Mouse (Mus musculus) forebrain, embryonic 11.5 days (tissue): ENCODE measurements at regions not wholly inside any gene's neighbourhood (a gene's known extent, or its start where the extent isn't known, plus 50 kb on each side); places are given as distances from the start of the nearest gene placed in this dataset.
A peak's percentile ranks its signal among the peaks of the same experiment; 100 is the strongest.

Experiments
- ATAC-seq: fragments of 200-750 bp; cut with Nextera tagmentation; replicated peaks from 2 replicates; pipeline ENCODE4 v1.8.0; 2017; ENCODE audit warnings: moderate TSS enrichment; ENCODE audit not compliant: low FRiP score
- DNase-seq: peaks from one replicate; pipeline ENCODE4 v3.0.0-alpha.2; 2017; ENCODE audit warnings: low spot score
- H3K27ac ChIP-seq: fragments of 300-500 bp; sonication (generic); 2 replicates; pipeline ENCODE4 v1.5.1; 2014; ENCODE audit warnings: low read depth, low read length
- H3K27me3 ChIP-seq: fragments of 300-500 bp; sonication (generic); 2 replicates; pipeline ENCODE4 v1.6.1; 2014; ENCODE audit warnings: mild to moderate bottlenecking, low read length, mixed read lengths; ENCODE audit not compliant: control insufficient read depth, insufficient read depth
- H3K36me3 ChIP-seq: fragments of 300-500 bp; sonication (generic); 2 replicates; pipeline ENCODE4 v1.6.1; 2014; ENCODE audit warnings: mild to moderate bottlenecking, low read length, moderate library complexity, mixed read lengths; ENCODE audit not compliant: control insufficient read depth, insufficient read depth
- H3K4me1 ChIP-seq: fragments of 300-500 bp; sonication (generic); replicated peaks from 2 replicates; pipeline ENCODE4 v1.6.1; 2014; ENCODE audit warnings: low read length, mixed read lengths; ENCODE audit not compliant: control insufficient read depth, insufficient read depth
- H3K4me2 ChIP-seq: fragments of 300-500 bp; sonication (generic); 2 replicates; pipeline ENCODE4 v1.6.1; 2014; ENCODE audit warnings: low read depth, mild to moderate bottlenecking, low read length, moderate library complexity, mixed read lengths; ENCODE audit not compliant: severe bottlenecking
- H3K4me3 ChIP-seq: fragments of 300-500 bp; sonication (generic); 2 replicates; pipeline ENCODE4 v1.5.1; 2014; ENCODE audit warnings: low read depth, low read length
- H3K9ac ChIP-seq: fragments of 300-500 bp; sonication (generic); 2 replicates; pipeline ENCODE4 v1.6.1; 2014; ENCODE audit warnings: low read length
- H3K9me3 ChIP-seq: fragments of 300-500 bp; sonication (generic); 2 replicates; pipeline ENCODE4 v1.6.1; 2016; ENCODE audit warnings: low read length, mixed read lengths; ENCODE audit not compliant: control insufficient read depth
- WGBS: fragments of 180-500 bp; shearing (Covaris S2); extraction: QIAGEN DNeasy Blood & Tissue Kit; methylation state at CpG from one replicate; pipeline ENCODE4 v1.1.7; 2014; 5-methylcytosine and 5-hydroxymethylcytosine counted together

DNA sequence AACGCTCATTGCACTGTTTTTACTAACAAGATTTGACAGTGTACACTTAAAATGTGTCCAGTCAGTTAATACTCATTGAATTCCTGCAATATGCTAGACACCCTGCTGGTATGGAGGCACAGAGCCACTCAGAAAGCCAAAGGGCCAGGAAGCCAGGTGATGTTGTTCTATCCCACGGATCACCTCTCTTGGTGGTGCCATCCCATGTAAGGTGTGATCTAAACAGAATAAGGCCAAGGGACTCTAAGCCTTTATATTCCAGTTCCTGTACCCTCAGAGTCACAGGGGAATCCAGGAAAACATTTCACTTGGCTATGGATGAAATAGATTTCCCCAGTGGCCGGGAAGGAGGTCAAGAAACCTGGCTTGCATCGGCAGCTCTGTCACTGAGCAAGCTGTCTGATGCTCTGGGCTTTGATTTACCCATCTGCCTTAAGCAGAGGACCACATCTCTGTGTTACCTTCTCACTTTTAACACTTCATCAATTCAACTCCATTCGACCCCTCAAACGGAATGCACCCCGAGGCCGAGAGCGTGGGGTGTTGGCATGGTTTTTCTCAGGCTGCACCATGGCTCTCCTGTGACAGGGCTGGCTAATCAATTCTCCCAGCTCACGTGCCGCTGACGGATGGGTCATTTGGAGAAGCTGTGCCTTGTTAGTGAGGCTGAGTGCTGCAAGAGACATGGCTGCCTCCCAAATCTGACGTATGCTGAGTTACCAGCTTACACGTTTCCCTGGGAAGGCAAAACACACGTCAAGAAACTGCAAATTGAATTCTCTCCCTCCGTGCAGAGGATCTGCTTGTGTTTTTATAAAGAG lies 205.9 kb downstream of the Cd83 start:
- Histone ChIP-seq H3K27ac (no peak overlapping the region), H3K9me3 (no peaks in the 10 kb centered on the region), H3K36me3 (no peaks in the 10 kb centered on the region), H3K4me3 (no peak overlapping the region), H3K27me3 (no peaks in the 10 kb centered on the region), H3K9ac (no peak overlapping the region), H3K4me2 (no peak overlapping the region), H3K4me1 (peaks cover 7% of the 10 kb centered on the region; the same call in 1 of the 2 replicates)
- DNase-seq (no peak), ATAC-seq (no peak)
- 76% methylated on average over 16 of the region's 16 CpGs for WGBS

DNA sequence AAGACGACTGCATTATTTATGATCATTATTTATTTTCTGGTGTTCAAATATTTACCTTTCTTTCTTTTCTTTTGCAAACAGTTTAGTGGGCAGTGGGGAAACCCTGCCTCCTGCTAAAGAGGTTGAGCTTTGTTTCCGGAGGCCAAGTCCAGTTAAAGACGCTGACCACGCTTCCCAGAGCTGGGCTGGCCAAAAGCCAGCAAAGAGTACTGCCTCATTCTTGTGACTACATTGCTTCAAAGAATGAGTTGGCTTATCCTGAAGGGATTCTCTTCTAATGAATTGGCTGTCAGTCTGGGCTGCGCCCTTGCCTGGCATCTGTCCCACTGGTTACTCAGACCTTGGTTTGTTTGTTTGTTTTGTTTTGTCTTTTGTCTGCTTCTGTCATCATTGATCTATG lies 207.2 kb downstream of the Cd83 start:
- H3K36me3 ChIP-seq: no peaks in the 10 kb centered on the region
- no peak overlapping the region for H3K27ac ChIP-seq
- H3K4me2 ChIP-seq: no peak overlapping the region
- H3K9me3 ChIP-seq: no peaks in the 10 kb centered on the region
- peaks cover 7% of the 10 kb centered on the region; the same call in 1 of the 2 replicates for H3K4me1 ChIP-seq
- H3K27me3 ChIP-seq: no peaks in the 10 kb centered on the region
- no peak overlapping the region for H3K9ac ChIP-seq
- no peak for ATAC-seq
- no peak overlapping the region for H3K4me3 ChIP-seq
- no peak for DNase-seq
- 69% methylated on average over 5 of the region's 5 CpGs for WGBS

DNA sequence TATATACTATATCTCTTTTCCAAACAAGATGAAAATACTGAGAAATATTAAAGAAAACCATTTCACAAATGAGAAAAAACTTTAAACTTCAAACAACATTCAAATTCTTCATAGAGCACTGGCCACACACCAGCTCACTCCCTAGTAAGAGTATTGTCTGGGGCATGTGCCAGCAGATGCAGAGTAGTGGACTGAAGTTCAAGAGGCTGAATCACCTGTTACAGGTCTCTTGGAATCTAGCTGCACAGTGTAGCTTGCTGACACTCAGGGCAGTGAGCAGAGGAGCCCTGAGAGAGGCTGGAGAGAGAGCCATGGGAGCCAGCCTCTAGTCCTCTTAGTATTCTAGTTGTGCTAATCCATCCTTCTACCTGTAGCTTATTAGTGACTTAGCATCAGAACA lies 208.4 kb downstream of the Cd83 start:
- no peak overlapping the region for H3K27ac ChIP-seq
- H3K27me3 ChIP-seq: no peaks in the 10 kb centered on the region
- H3K4me1 ChIP-seq: peaks cover under 1% of the 10 kb centered on the region; the same call in 1 of the 2 replicates
- H3K4me3 ChIP-seq: no peak overlapping the region
- ATAC-seq (no peak), DNase-seq (no peak)
- no peak overlapping the region for H3K4me2 ChIP-seq
- H3K9me3 ChIP-seq: no peaks in the 10 kb centered on the region
- H3K9ac ChIP-seq: no peak overlapping the region
- no peaks in the 10 kb centered on the region for H3K36me3 ChIP-seq

DNA sequence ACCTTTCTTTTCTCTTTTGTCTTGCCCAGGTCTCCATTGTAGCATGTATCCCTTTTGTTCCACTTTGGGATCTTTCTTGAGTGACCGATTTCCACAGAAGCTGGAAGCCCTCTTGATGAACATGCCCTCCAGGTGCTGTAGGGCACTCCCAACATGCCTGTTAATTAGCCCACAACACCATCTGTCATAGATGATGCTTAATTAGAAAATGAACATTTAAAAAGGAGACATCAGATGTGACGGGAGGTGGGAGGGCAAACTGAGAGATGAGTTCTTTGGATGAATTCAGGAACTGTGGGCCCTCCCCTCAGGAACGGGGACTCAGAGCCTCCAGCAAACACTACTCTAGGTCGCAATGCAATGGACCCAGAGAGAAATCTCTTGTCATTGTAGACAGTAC lies 209.8 kb downstream of the Cd83 start:
- Histone ChIP-seq H3K4me3 (no peak overlapping the region), H3K9me3 (no peaks in the 10 kb centered on the region), H3K27me3 (no peaks in the 10 kb centered on the region), H3K4me2 (no peak overlapping the region), H3K36me3 (no peaks in the 10 kb centered on the region), H3K9ac (no peak overlapping the region), H3K27ac (no peak overlapping the region), H3K4me1 (no peaks in the 10 kb centered on the region)
- ATAC-seq (no peak), DNase-seq (no peak)
- 74% methylated on average over 4 of the region's 4 CpGs for WGBS

DNA sequence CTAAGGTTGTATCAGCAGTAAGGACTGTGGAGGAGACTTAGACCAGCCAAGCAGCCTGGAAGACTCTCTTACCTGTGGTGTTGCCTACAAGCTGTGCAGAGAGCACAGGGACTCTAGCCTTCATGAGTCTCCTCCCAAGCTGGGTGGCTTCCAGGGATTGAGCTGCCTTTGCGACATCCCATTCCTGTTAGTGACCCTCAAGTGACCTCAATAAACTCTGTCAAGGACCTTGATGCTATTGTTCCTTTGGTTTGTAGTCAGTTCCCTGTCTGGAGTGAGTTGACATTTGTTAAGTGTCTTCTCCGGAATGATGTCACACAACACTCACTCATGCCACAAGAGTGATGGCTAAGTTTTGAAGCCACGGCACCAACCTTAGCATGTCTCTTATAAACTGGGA lies 211.0 kb downstream of the Cd83 start:
- 79% methylated on average over 3 of the region's 3 CpGs for WGBS
- no peak for ATAC-seq

DNA sequence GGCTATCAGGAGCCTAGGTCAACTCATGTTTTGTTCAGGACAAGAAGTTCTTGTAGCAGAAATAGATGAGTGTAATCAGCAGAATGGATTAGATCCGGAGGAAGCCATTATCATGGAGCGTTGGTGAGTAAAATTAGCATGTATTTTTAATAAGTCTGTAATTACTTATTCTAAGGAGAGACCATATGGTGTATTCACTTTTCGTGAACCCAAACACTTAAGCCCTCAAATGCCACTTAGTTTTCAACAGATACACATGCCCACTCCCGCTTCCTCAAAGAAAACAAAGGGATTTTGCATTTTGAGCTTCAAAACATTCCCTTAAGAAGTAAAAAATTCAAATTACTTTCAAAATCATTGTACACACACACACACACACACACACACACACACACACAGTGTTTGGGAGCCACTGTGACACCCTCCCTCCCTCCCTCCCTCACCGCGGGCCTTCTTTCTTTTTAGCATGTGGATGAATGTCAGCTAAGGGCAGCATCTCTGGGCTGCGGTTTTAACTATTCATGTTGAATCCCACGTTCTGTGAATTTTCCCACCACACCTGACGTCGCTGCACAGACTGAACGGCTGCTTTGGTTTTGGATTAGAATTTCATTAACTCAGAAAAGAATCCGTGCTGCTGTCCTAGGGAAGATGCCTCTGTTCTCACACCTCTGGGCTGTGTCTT lies 217.4 kb downstream of the Cd83 start:
- H3K4me3 ChIP-seq: no peak overlapping the region
- no peak overlapping the region for H3K9ac ChIP-seq
- no peak overlapping the region for H3K27ac ChIP-seq
- no peaks in the 10 kb centered on the region for H3K9me3 ChIP-seq
- H3K4me1 ChIP-seq: no peaks in the 10 kb centered on the region
- H3K36me3 ChIP-seq: no peaks in the 10 kb centered on the region
- ATAC-seq (no peak), DNase-seq (no peak)
- 68% methylated on average over 12 of the region's 12 CpGs for WGBS
- no peaks in the 10 kb centered on the region for H3K27me3 ChIP-seq
- no peak overlapping the region for H3K4me2 ChIP-seq

More for the DNA sequence above, 211.0 kb downstream of the Cd83 start:
- Histone ChIP-seq H3K4me2 (no peak overlapping the region), H3K4me3 (no peak overlapping the region), H3K36me3 (no peaks in the 10 kb centered on the region), H3K27me3 (no peaks in the 10 kb centered on the region), H3K27ac (no peak overlapping the region), H3K9ac (no peak overlapping the region), H3K9me3 (no peaks in the 10 kb centered on the region), H3K4me1 (no peaks in the 10 kb centered on the region)
- no peak for DNase-seq

DNA sequence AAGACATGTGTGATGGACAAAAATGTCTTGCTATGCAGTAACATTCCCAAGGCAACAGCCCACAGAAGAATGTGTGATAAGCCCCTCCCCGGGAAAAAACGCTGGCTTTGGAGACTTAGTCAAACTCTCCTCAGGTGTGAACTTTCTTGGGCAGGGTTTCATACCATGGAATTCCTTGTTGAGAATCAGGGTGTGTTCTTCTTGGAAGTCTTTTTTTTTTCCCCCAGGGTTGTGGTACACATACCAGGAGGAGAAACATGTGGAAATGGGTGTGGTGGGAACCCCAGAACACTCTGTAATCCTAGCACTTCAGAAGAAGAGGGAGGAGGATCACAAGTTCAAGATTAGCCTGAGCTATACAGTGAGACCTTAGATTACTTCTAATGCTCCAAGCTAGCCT lies 228.3 kb downstream of the Cd83 start:
- ATAC-seq: no peak

DNA sequence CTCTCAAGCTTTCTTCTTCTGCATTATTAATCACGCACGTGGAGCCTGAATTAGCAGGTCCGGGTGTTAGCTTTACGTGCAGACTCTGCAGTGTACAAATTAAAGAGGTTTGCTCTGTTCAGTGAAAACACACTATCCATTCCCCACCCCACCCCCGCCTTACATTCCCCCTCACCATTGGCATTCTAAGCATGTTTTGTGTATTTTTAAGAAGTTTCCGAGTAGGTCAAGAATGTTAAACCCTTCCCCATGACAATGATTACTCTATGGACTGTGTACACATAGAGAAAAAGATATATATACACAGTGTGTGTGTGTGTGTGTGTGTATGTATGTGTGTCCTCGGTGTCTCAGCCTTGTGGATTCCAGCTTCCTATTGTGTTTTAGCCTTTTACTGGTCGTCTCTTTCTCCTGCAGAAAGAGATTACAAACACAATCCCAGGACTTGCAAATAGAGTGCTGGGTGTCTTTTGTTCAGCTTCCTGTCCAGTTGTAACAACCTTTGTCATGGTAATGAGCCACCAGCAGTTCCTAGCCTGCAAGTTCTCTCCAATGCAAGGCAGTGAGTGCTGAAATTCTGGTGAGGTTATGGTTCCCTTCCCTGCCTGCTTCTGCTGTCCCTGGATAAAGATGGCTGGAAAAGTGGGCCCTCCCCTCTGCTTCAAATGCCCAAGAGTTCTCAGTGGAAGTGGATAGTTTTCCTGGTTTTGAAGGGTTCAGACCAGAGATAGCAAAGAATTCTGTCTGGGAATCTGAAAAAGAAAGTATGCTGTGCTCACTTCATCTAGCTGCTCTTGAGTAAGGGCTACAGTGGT lies 234.1 kb downstream of the Cd83 start:
- H3K4me1 ChIP-seq: peaks cover 35% of the 10 kb centered on the region
- peak overlapping the region; percentile 26; the same call in 1 of the 2 replicates for H3K27ac ChIP-seq

More for the DNA sequence above, 228.3 kb downstream of the Cd83 start:
- Histone ChIP-seq H3K9me3 (no peaks in the 10 kb centered on the region), H3K27ac (no peak overlapping the region), H3K4me2 (no peak overlapping the region), H3K4me3 (no peak overlapping the region), H3K27me3 (no peaks in the 10 kb centered on the region), H3K9ac (no peak overlapping the region), H3K36me3 (no peaks in the 10 kb centered on the region), H3K4me1 (no peaks in the 10 kb centered on the region; the same call in 1 of the 2 replicates)
- WGBS: 84% methylated on average over 2 of the region's 2 CpGs
- DNase-seq: no peak

More for the DNA sequence above, 234.1 kb downstream of the Cd83 start:
- Histone ChIP-seq H3K9ac (peak overlapping the region; percentile 27; the same call in 1 of the 2 replicates), H3K4me2 (peak overlapping the region; percentile 38; the same call in 1 of the 2 replicates), H3K27me3 (no peaks in the 10 kb centered on the region), H3K36me3 (no peaks in the 10 kb centered on the region), H3K4me3 (no peak overlapping the region), H3K9me3 (no peaks in the 10 kb centered on the region)
- under 1% methylated on average over 8 of the region's 8 CpGs for WGBS
- ATAC-seq (peak; percentile 69), DNase-seq (peak; percentile 59)
